Mouse (Mus musculus) intestine, embryonic 16.5 days (tissue): ENCODE data around the gene Gm42517. TPM values are rescaled to one million over a fixed set of nuclear protein-coding genes. Genes with fewer than 3 reads are reported as not detected.

Experiments
- ATAC-seq: fragments of 200-750 bp; cut with Nextera tagmentation; 2 replicates; pipeline ENCODE4 v1.8.0; 2017; ENCODE audit warnings: moderate TSS enrichment, moderate library complexity
- H3K27ac ChIP-seq: fragments of 300-500 bp; sonication (generic); 2 replicates; pipeline ENCODE4 v1.5.1; 2014; ENCODE audit warnings: mild to moderate bottlenecking, low read length
- H3K27me3 ChIP-seq: fragments of 300-500 bp; sonication (generic); replicated peaks from 2 replicates; pipeline ENCODE4 v1.6.1; 2014; ENCODE audit warnings: low read length, control low read depth, mixed read lengths; ENCODE audit not compliant: control insufficient read depth, insufficient read depth
- H3K36me3 ChIP-seq: fragments of 300-500 bp; sonication (generic); 2 replicates; pipeline ENCODE4 v1.6.1; 2014; ENCODE audit warnings: low read length, control low read depth; ENCODE audit not compliant: control insufficient read depth, insufficient read depth
- H3K4me1 ChIP-seq: fragments of 300-500 bp; sonication (generic); 2 replicates; pipeline ENCODE4 v1.6.1; 2014; ENCODE audit warnings: low read length, control low read depth, mixed read lengths; ENCODE audit not compliant: control insufficient read depth, insufficient read depth
- H3K4me2 ChIP-seq: fragments of 300-500 bp; sonication (generic); 2 replicates; pipeline ENCODE4 v1.6.1; 2014; ENCODE audit warnings: low read depth, low read length, control low read depth
- H3K4me3 ChIP-seq: fragments of 300-500 bp; sonication (generic); 2 replicates; pipeline ENCODE4 v1.5.1; 2014; ENCODE audit warnings: mild to moderate bottlenecking, low read length
- H3K9ac ChIP-seq: fragments of 300-500 bp; sonication (generic); 2 replicates; pipeline ENCODE4 v1.6.1; 2014; ENCODE audit warnings: low read depth, low read length
- H3K9me3 ChIP-seq: fragments of 300-500 bp; sonication (generic); 2 replicates; pipeline ENCODE4 v1.6.1; 2016; ENCODE audit warnings: low read length, control low read depth; ENCODE audit not compliant: control insufficient read depth
- WGBS: fragments of 180-500 bp; shearing (Covaris S2); extraction: QIAGEN DNeasy Blood & Tissue Kit; methylation state at CpG from one replicate; pipeline ENCODE4 v1.1.7; 2014; 5-methylcytosine and 5-hydroxymethylcytosine counted together
- polyA plus RNA-seq: library from polyadenylated mRNA; unstranded; fragments of >200 nt; fragmentation: Nextera tagmentation; extraction: Ambion mirVana; gene quantifications from 2 replicates; pipeline ENCODE4 v1.2.1, GENCODE M21; 2015

The Gm42517 gene
- polyA plus RNA-seq, 1 experiment from 2014 or later: 0.07 TPM

DNA sequence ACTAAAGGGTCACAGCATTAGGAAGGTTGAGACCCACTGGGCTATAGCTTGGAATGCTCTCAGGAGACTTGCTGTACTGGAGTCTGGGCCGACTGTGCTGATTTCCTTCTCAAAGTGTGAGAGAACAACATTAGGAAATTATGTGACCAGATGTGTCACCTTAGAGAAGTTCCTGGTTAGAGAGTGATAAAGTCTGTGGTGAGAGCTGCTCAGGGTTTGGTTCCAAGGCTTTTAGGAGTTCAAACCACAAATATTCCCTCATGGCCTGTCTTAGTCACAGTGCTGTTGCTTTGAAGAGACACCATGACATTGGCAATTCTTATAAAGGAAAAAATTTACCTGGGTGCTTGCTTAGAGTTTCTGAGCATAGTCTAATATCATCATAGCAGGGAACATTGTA lies 8.3 kb upstream of the Gm42517 start:
- H3K27me3 ChIP-seq: peaks cover 4% of the 10 kb centered on the region
- H3K4me3 ChIP-seq: no peak overlapping the region
- no peak overlapping the region for H3K9ac ChIP-seq
- H3K4me1 ChIP-seq: no peaks in the 10 kb centered on the region
- no peak for ATAC-seq
- 68% methylated on average over 1 of the region's 1 CpGs for WGBS
- no peaks in the 10 kb centered on the region for H3K36me3 ChIP-seq
- H3K27ac ChIP-seq: no peak overlapping the region
- no peaks in the 10 kb centered on the region for H3K9me3 ChIP-seq
- H3K4me2 ChIP-seq: no peak overlapping the region

- no peak overlapping the region for H3K27ac ChIP-seq
- no peak for ATAC-seq
- H3K9me3 ChIP-seq: no peaks in the 10 kb centered on the region
- WGBS: 74% methylated on average over 5 of the region's 5 CpGs
- H3K4me1 ChIP-seq: peaks cover 3% of the 10 kb centered on the region; the same call in 1 of the 2 replicates
- no peak overlapping the region for H3K9ac ChIP-seq
- no peak overlapping the region for H3K4me2 ChIP-seq
- no peak overlapping the region for H3K4me3 ChIP-seq
- H3K27me3 ChIP-seq: peaks cover 23% of the 10 kb centered on the region
- H3K36me3 ChIP-seq: no peaks in the 10 kb centered on the region
These were observed 6.4 kb upstream of the Gm42517 start for GRCm38 (mm10) chr5:108374079-108374478.

- H3K27me3 ChIP-seq: peaks cover 62% of the 10 kb centered on the region
- no peak overlapping the region for H3K9ac ChIP-seq
- peaks cover 26% of the 10 kb centered on the region for H3K4me1 ChIP-seq
- no peak for ATAC-seq
- no peaks in the 10 kb centered on the region for H3K9me3 ChIP-seq
- H3K4me2 ChIP-seq: no peak overlapping the region
- 2% methylated on average over 6 of the region's 6 CpGs for WGBS
- no peak overlapping the region for H3K27ac ChIP-seq
- no peak overlapping the region for H3K4me3 ChIP-seq
- H3K36me3 ChIP-seq: no peaks in the 10 kb centered on the region
These were observed 2.2 kb upstream of the Gm42517 start for GRCm38 (mm10) chr5:108369964-108370363.

- Histone ChIP-seq H3K4me1 (peaks cover 26% of the 10 kb centered on the region), H3K27me3 (peaks cover 71% of the 10 kb centered on the region), H3K4me2 (peak overlapping the region; percentile 78), H3K36me3 (no peaks in the 10 kb centered on the region), H3K4me3 (peak overlapping the region; percentile 50), H3K27ac (no peak overlapping the region), H3K9me3 (no peaks in the 10 kb centered on the region), H3K9ac (no peak overlapping the region; the same call in 1 of the 2 replicates)
- under 1% methylated on average over 48 of the region's 49 CpGs for WGBS
- 0 out of 2 replicates have a peak, but pooled peaks have one; percentile 24 for ATAC-seq
These were observed 1.3 kb upstream of the Gm42517 start for GRCm38 (mm10) chr5:108368851-108369621.

- Histone ChIP-seq H3K4me3 (peak overlapping the region; percentile 50), H3K4me2 (peak overlapping the region; percentile 78), H3K9ac (no peak overlapping the region), H3K36me3 (no peaks in the 10 kb centered on the region), H3K9me3 (no peaks in the 10 kb centered on the region), H3K27me3 (peaks cover 75% of the 10 kb centered on the region), H3K27ac (no peak overlapping the region), H3K4me1 (peaks cover 26% of the 10 kb centered on the region)
- ATAC-seq: no peak
- WGBS: 5% methylated on average over 6 of the region's 6 CpGs
These were observed 724 bp upstream of the Gm42517 start for GRCm38 (mm10) chr5:108368446-108368845.

DNA sequence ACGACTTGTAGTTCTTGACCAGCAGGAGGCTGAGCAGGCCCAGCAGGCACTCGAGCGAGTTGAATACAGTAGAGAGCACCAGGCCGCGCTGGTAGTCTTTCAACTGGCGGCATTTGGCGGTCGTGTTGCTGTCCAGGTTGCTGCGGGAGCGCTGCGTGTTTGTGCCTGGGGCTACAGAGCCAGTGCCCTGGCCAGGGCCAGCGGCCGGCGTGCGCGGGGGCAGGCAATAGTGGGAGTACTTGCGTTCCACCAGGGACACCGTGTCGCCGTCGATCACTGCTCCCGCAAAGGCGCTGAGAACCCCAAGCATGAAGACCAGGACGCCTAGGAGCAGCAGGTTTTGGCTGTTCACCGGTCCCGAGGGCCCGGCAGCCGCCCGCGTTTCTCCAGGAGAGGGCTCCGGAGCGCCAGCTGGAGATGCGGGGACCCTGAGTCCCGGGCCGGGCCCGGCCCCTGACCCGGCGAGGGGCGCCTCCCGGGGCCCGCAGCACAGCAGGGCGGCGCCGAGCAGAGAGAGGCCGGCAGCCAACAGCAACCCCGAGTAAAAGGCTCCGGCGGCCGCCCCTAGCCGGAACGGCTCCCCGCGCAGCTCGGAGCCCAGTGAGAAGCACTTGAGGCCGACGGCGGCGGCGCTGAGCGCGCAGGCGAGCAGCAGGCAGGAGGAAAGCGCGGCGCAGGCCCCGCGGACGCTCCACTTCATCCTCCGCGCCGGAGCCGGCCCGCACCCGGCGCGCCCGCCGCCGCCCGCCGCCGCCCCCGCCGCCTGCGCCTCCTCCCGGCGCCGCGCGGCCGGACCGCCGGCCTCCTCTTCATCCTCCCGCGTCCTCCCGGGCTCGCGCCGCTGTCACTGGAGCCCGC lies 509 bp downstream of the Gm42517 start:
- ATAC-seq: peak; percentile 50
- no peaks in the 10 kb centered on the region for H3K36me3 ChIP-seq
- H3K4me1 ChIP-seq: peaks cover 26% of the 10 kb centered on the region
- H3K4me2 ChIP-seq: peak overlapping the region; percentile 97
- peak overlapping the region; percentile 53 for H3K9ac ChIP-seq
- peak overlapping the region; percentile 59 for H3K4me3 ChIP-seq
- 1% methylated on average over 84 of the region's 100 CpGs for WGBS
- H3K27me3 ChIP-seq: peaks cover 75% of the 10 kb centered on the region
- no peak overlapping the region for H3K27ac ChIP-seq
- no peaks in the 10 kb centered on the region for H3K9me3 ChIP-seq

- peaks cover 73% of the 10 kb centered on the region for H3K27me3 ChIP-seq
- peaks cover 26% of the 10 kb centered on the region for H3K4me1 ChIP-seq
- H3K9ac ChIP-seq: peak overlapping the region; percentile 53
- H3K27ac ChIP-seq: no peak overlapping the region
- WGBS: 3% methylated on average over 60 of the region's 60 CpGs
- peak overlapping the region; percentile 59 for H3K4me3 ChIP-seq
- no peaks in the 10 kb centered on the region for H3K9me3 ChIP-seq
- peak overlapping the region; percentile 97 for H3K4me2 ChIP-seq
- no peaks in the 10 kb centered on the region for H3K36me3 ChIP-seq
- peak; percentile 43; the same call in 1 of the 2 replicates for ATAC-seq
These were observed 1.3 kb downstream of the Gm42517 start for GRCm38 (mm10) chr5:108366328-108366983.

DNA sequence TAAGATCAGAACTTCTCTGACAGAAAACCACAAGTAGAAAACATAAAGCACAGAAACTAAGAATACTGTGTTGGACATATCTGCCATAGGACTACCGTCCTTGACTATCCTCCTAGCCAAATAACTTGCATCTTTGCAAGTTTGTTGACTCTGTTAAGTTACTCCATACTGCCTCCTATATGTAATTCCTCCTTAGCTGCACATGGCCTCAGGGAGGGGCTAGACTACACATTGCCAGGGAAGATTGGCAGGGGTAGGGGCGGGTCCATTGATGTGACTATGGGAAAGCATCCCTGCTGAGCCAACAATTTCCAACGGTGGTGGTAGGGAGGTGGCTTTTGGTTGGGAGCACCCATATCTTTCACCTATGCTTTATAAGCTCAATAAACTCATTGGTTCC lies 5.4 kb downstream of the Gm42517 start:
- no peak overlapping the region for H3K27ac ChIP-seq
- 30% methylated on average over 3 of the region's 3 CpGs for WGBS
- no peak overlapping the region for H3K4me2 ChIP-seq
- H3K9me3 ChIP-seq: no peaks in the 10 kb centered on the region; the same call in 1 of the 2 replicates
- peaks cover 35% of the 10 kb centered on the region for H3K27me3 ChIP-seq
- no peak overlapping the region for H3K9ac ChIP-seq
- H3K36me3 ChIP-seq: no peaks in the 10 kb centered on the region
- no peak for ATAC-seq
- peaks cover 9% of the 10 kb centered on the region for H3K4me1 ChIP-seq
- H3K4me3 ChIP-seq: no peak overlapping the region

GRCm38 (mm10) chr5:108360211-108360610 lies 7.5 kb downstream of the Gm42517 start:
- H3K4me3 ChIP-seq: no peak overlapping the region
- no peak for ATAC-seq
- H3K4me1 ChIP-seq: no peaks in the 10 kb centered on the region
- no peak overlapping the region for H3K9ac ChIP-seq
- 81% methylated on average over 4 of the region's 4 CpGs for WGBS
- peaks cover 16% of the 10 kb centered on the region for H3K27me3 ChIP-seq
- H3K4me2 ChIP-seq: no peak overlapping the region
- H3K27ac ChIP-seq: no peak overlapping the region
- no peaks in the 10 kb centered on the region for H3K36me3 ChIP-seq
- H3K9me3 ChIP-seq: no peaks in the 10 kb centered on the region; the same call in 1 of the 2 replicates
